Mouse (Mus musculus) T-helper 17 cell (primary cell): ENCODE data around the gene Ptprs.

Experiments
- in situ Hi-C, 2 experiments: fragments of 300-600 bp; cut with MboI, MseI; formaldehyde crosslinking; loops; 1 replicate in 1 of 2; 2 replicates in 1 of 2; pipeline ENCODE4 v1.15.1; 2025; ENCODE audit warnings: high pct_unique_total_duplicates in 2 of 2

The Ptprs gene

DNA sequence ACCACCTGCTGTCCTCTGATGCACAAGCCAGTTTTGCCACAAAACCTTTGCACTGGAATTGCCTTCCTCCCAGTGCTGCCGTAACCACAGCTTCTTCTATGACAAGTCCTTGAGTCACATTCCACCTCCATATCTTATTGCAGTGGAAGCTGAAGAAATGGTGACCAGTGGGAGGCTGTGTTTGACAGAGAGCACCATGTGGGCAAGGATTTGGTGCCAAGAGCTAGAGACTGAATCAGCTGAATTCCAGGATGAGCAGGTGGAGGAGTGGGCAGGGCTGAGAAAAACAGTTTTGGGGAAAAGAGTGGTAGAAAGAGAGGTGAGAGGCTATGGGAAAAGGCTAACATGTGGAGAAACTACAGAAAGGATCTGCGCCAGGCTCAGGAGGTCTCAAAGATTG lies 17.6 kb upstream of the Ptprs start:
- in situ Hi-C loops: no loop called here

DNA sequence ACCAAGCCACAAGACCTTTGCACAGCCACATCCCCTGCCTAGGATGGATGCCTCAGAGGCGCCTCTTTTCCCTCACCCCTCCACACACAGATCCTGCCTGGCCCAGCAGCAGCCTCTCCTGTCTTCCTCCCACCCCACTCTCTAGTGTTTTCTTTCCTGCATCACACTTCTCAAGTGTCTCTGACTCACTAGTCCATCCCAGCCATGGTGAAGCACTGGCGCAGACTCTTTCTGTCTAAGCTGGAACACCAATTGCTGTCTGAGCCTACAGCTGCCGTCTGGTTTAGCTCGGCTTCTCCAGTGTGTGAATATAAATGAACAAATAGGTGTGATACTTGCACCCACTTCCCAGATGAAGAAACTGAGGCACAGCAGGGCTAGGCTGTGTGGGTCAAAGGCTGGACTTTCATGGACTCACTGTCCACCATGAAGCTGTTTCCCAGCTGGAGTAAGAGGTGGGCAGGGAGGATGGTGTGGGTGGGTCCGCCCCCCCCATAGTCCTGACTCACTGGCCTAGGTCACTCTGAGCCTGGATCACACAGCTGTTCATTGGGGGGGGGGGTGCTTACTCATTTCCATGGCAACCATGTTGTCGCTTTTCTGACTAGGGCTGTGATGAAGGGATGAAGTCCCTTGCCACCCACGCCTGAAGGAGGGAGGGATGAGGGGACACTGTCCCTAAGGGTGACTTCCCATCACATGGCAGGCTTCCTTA lies 14.3 kb upstream of the Ptprs start:
- in situ Hi-C loops: no loop called here

DNA sequence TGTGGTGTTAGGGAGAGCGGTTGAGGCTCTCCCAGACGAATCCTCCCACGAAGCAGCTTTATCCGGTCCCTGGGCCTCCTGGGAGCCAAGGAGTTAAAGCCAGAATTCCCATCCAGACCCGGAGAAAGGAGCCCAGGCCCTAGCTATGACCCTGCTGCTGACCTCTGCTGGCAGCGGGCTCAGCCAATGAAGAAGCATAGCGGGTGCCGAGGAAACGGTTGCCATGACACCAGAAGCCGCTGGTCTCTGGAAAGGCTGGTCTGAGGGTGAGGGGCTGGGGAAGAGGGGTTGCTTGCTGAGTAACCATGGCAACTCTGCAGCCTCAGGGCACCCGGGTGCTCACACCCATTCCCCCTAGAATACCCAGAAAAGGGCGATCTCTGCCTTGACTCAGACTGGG lies 11.7 kb upstream of the Ptprs start:
- in situ Hi-C loops: no loop called here

DNA sequence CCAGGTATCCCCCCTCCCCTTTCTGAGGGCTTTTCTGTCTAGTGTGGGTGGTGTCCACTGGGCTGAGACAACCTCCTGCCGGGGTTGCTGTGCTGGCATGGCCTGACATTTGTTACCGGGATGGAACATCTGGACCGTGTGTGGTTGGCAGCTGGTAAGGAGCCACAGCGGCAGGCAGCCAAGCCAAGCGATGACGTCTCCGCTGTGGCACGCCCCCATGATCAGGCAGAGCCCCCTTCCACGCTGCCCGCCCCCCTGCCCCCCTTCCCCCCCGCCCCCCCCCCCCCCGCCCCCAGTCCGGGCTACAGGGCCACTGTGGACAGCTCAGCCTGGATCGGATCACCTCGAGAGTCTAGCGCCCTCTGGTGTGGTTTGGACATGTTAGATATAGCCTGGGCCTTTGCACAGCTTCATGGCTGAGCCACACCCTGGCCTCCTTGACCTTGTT lies 11.2 kb upstream of the Ptprs start:
- in situ Hi-C loops: no loop called here

DNA sequence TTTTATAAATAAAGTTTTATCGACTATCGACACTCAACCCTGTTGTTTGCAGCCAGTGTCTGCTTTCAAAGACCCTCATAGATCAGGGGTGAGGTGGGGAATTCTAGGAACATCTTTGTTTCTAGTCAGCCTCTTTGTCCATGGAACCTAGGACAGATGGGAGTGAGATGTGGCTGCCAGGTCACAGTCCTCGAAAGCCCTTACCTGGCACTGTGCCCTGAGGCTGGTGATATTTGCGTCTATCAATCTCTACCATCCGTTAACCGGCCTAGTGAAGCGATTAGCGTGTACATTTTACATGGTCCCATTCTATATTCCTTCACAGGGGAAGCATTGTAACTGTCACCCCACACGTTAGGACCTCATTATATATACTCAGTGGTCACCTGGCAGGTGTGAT lies 9.6 kb upstream of the Ptprs start:
- in situ Hi-C loops: no loop called here

DNA sequence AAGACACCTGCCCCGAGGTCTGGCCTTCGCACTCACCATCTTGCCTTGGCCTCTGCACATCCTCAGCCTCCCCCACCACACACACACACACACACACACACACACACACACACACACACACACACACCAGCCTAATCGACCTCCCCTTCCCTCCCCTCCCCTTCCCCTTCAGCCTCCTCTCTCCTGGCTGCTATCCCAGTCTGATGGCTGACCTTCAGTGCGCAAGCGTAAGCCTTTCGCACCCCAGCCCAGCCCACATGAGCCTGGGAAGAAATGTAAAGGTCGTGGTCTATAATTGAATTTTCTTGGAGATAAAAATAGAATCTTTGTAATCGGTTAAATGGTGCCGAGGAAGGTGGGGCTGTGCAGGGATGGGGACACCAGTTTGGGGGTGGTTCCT lies 8.8 kb upstream of the Ptprs start:
- in situ Hi-C loops: no loop called here

DNA sequence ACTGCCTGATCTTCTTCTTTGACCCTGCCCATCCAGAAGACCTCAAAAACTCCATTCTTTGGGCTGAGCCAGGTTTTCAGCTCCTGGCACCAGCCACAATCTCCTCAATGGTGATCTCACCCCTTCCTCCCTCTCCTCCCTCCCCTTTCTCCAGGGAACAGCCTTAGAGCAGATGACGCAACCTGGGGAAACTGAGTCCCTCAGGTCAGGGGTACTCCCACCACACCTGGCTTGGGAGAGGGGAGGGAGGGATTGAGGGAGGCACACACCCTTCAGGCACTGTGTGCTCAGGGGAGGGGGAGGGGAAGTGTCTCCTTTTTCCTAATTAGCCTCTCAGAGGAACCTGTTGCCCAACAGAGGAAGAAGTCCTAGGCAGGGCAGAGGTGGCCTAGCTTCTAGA lies 6.4 kb upstream of the Ptprs start:
- in situ Hi-C loops: loop anchor here in 1 of 2 experiments (5.0 kb wide), 1 partner anchor 125 kb away; no protein-coding TSS in a partner anchor

DNA sequence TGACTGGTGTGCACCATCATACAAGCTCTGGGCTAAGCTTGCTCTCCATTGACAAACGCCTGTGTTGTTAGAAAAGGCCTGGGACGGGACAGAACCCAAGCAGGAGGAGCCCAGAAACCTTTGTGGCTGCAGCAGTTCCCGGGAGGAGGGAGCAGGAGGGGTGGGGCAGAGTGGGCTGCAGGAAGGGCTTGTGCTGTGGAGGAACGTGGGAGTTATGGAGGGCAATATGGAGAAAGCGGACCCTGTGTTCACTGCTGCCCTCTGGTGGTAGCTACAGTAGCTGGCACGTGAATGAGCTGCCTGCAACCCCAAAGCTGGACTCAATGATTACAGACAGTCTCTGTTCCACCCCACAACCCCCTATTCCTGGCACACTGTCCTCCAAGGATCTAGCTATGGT lies 3.1 kb upstream of the Ptprs start:
- in situ Hi-C loops: no loop called here

DNA sequence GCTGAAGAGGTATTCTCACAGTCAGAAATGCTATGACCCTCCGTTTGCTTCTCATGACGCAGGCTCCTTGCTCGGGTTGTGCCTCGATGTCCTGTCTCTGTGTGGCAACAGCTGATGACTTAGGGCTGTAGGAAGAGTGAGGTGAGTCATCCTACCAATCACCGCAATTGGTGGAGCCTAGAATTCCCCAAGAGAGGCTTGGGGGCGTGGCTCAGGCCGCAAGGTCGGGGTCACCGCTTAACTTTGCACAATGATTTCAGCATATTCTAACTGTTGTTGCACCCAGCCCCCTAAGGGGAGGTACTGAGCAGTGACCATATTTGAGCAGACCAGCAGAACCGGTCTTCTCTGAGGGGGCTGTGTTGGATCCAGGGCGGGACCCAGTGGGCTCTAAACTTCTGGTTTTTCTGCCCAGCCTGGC lies 1.9 kb upstream of the Ptprs start:
- in situ Hi-C loops: no loop called here

DNA sequence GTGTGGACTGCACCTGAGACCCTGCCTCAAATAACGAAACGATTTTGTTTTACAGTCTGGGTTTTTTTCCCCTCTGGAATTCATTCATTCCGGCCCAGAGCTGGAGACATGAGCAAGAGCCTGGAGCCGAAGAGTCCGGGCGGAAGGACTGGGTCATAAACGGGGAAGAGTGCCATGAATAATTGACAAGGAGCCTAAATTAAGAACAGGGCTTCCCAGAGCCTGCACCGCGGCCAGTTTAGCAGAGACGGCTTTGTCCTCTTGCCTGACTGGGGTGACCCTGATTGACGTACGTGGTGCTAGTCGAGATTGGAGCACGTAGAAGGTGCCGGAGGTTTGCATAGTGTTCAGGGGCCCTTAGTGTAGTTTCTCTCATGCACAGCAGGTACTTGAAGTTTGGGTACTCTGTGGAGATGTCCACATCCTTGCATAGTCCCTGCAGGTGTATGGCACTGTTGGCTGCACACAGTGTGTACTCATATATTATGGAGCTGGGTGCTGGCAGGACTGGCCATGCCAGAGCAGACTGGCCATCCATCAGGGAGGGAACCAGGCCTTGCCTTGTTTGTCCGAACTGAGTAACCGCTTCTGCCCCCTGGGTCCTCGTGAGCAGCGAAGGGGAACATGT lies 1.0 kb upstream of the Ptprs start:
- in situ Hi-C loops: no loop called here

DNA sequence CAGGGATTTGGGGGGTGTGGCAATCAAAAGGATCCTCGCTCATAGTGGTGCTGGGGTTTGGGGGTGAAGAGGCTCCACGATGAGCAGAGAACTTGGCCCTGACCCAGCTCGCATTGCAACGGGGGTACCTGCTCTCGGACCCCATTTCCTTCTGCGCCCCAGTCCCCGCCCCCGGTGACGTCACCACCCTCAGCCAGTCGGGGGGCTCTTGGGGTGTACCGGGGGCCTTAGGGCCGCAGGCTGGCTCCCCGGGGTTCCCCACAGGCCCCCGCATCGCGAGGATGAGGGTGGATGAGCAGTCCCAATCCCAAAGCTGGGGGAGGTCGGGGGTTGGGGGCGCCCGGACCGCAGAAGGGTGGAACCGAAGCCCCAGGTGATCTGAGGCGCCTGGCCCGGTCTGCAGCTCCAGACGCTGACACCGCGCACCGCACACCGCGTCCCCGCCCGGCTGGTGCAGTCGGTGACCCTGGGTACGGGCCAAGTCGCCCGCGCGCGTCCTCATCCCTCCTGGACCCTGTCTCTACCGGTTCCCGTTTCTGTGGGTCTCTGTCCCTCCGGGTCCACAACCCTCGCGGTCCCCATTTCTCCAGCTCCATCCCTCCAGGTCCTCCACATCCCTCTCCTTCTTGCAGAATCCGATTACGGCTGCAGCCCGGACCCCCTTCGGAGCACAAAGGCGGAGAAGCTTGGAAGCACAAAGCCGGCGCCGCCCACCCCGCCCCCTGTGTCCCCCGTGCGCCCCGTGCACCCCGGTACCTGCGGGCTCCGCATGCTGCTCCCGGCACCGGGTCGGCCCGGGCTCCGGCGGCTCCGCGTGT lies 490 bp downstream of the Ptprs start:
- in situ Hi-C loops: no loop called here

DNA sequence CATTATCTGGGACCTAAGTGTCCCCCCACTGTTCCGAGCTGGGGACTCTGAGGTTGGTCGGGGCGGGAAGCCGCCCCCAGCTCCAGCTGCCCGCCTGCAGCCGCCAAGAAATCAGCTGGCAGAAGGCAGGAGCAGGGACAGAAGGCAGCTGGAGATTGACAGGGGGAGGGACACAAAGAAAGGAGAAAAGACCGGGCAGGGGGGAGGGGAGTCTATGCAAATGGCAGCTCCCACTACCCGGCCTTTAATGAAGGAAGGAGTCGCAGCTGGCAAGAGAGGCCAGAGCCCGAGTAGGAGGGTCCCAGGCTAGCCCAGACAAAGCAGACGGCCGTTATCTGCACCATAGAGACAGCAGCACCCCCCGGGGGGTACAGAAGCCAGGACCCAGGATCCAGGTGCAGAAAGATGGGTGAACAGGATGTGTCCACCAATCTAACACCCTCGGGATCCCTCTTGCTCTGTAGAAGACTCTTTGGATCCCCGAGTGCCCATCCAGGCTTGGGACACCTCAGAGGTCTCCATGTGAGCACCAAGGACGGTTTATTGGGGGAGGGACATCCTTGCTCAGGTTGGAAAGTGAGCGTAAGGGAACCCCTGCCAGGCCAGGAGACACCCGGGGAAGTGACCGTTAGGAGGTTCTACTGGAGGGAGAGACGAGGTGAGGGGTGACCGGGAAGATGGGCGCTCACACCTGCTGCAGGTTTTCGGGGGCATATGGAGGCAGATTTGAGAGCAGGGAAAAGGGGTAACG lies 1.3 kb downstream of the Ptprs start:
- in situ Hi-C loops: loop anchor here in 1 of 2 experiments (25.0 kb wide), 1 partner anchor 812 kb away; the partner anchor contains the start of gene Vav1

DNA sequence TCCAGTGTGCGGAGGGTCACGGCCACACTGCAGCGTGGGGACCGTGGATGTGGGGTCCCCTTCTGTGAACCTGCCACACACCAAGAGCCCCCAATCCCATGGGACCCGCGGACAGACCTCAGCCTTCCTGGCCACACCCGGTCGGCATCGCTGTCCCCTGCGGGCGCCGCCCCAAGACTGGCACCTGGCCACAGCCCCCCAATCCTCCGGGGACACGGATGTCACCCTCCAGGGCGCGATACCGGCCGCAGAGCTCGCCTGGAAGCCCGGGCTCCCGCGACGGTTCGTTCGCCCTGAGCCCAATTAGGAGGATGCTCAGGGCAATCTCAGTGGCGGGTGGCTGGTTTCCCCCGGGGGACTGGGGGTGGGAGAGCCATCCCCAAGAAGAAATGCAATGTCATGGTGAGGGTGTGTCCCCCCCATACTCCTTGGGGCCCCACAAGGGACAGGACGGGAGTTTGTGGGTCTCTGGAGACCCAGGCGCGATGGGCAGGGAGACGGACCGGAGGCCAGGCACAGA lies 1.9 kb downstream of the Ptprs start:
- in situ Hi-C loops: loop anchor here in 1 of 2 experiments (25.0 kb wide), 1 partner anchor 813 kb away; the partner anchor contains the start of gene Vav1

DNA sequence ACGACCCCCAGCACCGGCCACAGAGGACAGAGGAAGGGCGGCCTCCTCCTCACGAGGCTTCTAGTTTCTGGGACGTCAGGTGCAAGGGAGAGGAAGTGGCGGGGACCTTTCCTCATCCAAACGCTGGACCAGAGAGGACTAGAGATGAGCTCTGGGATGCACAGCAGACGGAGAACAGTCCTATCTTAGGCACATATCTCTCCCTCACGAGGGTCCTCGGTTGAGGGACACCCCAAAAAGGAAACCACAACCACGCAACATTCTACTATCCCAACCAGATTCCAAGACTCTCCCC lies 2.7 kb downstream of the Ptprs start:
- in situ Hi-C loops: loop anchor here in 1 of 2 experiments (25.0 kb wide), 1 partner anchor 814 kb away; the partner anchor contains the start of gene Vav1

DNA sequence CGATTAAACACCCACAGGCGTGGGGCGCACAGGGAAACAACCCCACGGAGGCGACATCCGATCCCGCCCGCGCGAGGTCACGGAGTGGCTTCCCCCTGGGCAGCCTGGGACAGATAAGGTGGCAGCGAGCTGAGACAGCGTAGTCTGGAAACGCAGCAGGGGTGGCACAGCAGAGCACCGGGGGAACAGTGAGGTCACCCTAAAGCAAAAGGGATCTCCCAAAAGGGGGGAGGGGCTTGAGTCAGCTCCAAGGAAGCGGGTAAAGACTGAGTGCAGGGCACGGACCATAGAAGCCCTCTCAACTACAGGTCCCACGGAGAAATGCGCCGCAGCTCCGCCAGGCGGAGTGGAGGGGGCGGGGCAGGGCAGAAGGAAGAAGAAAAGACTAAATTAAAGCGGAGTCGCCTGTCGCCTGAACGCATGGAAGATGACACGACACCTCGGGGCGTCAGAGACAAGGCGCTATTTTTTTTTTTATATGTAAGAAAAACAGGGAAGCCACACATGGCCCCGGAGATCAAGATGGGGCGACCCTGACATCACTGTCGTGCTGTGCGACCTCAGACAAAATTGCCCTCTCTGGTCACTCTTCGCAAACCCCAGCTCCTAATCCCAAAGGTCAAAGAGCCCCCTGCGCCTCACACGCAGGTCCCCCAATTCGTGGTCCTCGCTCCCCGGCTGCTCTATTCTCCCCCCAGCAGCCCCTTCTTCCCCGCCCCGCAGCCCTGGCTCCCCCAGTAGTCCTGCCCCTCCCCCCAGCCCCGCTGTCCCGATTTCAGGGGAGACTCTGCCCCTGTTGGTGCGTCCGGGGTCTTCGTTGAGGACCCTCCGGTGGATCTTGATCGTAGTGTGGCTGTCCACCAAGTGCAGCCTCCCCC lies 3.3 kb downstream of the Ptprs start:
- in situ Hi-C loops: loop anchor here in 1 of 2 experiments (25.0 kb wide), 1 partner anchor 814 kb away; the partner anchor contains the start of gene Vav1

DNA sequence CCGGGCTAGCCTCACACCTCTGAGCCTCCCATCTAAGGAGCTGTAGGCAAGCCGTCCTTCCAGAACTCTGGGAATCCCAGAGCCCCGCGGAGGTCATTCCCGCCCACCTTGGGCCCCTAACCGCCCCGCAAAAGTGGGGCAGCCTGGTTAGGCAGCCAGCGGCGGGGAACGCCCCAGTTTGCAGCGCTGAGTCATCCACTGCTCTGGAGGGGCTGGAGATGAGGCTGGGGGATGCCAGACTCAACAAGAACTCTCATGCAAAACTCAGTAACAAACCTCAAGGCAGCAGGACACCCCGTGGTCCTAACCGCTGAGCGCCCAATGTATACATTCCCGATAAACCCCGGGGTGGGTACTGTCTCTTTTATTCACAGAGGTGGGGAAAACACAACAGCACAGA lies 4.2 kb downstream of the Ptprs start:
- in situ Hi-C loops: loop anchor here in 1 of 2 experiments (25.0 kb wide), 1 partner anchor 815 kb away; the partner anchor contains the start of gene Vav1

DNA sequence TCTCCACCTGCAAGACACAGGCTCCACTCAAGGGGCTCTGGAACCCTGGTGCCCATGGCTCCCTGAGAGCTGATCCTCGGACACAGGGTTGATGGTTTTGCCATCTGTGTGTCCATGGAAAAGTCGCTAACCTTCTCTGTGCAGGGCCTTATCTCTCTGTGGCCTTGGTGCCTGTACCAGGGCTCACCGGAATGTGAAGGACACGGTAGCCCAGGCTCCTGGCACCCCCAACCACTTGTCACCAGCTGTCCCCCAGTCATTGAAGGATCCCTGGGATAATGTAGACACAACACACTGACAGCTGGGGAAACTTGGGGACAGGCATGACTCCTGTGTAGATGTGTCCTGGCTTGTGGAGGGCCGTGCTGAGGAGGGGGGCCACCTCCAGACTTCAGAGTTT lies 5.1 kb downstream of the Ptprs start:
- in situ Hi-C loops: loop anchor here in 1 of 2 experiments (25.0 kb wide), 1 partner anchor 816 kb away; the partner anchor contains the start of gene Vav1

DNA sequence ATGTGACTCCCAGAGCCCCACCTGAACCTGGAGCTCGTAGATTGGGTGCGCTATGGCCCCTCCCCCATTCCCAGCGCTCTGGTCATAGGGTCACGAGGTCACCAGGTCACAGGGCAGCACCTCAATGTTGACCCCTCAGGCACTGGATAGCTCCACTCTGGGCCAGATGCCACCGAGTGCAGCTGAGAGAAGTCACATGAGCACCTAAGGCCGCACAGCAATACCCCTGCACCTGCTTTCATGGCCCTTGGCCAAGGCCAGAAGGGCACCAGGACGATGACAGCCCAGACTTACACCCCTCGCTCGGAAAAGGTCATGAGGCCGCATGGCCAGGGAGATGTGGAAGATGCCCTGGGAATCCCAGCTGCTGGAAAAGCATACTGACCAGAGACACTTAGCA lies 5.7 kb downstream of the Ptprs start:
- in situ Hi-C loops: loop anchor here in 1 of 2 experiments (25.0 kb wide), 1 partner anchor 817 kb away; the partner anchor contains the start of gene Vav1

DNA sequence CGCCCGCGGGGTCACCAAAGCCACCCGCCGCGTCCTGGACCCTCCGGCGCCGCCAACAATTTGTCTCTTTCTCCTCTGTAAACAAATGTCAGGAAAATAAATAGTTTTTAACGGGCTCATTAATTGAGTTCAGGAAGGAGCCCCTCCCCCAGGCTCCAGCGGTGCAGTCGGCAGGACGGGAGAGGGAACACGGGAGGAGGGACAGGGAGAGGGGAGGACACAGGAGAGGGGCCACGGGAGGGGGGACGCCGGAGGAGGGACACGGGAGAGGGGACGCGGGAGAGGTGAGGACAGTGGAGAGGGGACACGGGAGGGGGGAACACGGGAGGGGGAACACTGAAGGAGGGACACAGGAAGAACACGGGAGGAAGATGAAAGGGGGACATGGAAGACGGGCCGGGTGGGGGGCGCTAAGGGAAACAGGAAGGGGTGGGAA lies 6.3 kb downstream of the Ptprs start:
- in situ Hi-C loops: loop anchor here in 1 of 2 experiments (25.0 kb wide), 1 partner anchor 817 kb away; the partner anchor contains the start of gene Vav1

DNA sequence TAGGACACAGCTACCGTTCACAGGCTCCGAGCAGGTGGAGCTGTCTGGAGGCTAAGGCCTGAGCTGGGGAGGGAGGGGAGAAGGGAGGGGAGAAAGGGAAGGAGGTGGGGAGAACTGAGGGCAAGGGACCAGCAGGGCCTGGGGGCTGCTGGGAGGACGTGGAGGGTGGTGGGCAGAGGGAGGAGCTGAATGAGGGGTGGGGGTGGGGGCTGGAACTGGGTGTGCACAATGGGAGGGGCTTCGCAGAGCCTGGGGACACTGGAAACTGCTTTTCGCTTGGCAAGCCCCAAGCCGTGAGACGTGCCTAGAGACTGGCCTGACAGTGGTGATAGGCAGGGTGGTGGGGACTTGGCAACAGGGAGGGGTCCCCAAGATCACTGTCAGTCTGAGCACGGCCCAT lies 7.0 kb downstream of the Ptprs start:
- in situ Hi-C loops: loop anchor here in 1 of 2 experiments (10.0 to 25.0 kb wide), 2 partner anchors 754 to 818 kb away; partner anchors contain the start of genes Pot1b and Vav1
